Mouse (Mus musculus) right cerebral cortex, adult 18-20 months (tissue): Measurements from ENCODE around the gene Gpr3.

Source experiments
- DNase-seq: peaks from one replicate; pipeline ENCODE4 v3.0.0; 2022; ENCODE audit warnings: mixed read lengths

Gene Gpr3

DNA sequence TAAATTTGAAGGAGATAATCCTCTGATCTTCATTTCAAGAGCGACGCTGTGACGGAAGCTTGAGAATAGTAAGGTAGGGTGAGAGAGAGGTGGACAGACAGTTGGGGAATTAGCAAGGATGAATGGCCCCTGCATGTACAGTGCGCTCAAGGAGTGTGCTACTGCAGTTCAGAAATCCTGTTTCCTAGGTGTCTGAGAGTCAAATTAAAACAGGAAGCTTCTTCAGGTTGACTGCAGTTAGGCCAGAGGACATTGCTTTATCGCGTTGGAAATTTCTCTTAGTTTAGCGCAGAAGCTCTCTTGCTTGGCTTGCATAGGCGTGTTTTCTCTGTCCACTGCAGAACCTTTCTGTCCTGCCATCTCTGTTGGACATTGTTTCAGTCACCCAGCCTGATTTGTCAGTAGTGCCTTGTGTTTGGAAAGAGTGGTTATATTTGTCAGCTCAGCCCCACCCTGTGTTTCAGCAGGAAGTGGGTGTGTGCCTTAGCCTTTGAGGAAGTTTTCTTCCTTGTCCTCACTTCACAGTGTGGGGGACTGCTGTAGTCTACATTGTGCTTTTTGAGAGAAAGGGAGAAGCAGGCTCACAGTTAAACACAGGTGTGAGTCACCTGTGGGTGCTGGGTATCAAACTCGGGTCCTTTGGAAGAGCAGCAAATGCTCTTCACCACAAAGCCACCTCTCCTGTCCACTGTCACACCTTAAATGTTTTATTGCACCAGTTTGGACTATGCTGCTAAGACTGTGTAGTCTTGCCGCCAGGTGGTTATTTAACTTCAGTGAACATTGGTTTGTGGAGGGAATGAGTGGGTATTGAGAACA, 42.9 kb downstream of the Gpr3 start:
- no peak for DNase-seq

DNA sequence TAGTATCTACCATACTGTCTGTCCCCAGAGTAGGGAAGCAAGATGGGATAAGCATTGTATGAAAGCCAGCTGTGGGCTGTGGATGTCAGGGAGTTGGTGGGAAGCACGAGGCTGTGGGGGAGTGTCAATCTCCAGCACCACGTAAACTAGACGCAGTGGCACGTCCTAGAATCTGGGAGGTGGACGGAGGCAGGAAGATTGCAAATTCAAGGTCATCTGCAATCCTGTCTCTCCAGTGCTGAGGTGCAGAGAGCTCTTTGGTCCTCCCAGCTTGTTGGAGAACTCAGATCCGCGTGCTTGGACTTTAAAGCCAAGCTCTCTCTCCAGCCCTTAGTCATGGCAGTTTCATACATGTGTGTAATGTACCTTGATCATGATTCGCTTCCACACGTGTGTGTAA, 45.6 kb downstream of the Gpr3 start:
- no peak for DNase-seq

DNA sequence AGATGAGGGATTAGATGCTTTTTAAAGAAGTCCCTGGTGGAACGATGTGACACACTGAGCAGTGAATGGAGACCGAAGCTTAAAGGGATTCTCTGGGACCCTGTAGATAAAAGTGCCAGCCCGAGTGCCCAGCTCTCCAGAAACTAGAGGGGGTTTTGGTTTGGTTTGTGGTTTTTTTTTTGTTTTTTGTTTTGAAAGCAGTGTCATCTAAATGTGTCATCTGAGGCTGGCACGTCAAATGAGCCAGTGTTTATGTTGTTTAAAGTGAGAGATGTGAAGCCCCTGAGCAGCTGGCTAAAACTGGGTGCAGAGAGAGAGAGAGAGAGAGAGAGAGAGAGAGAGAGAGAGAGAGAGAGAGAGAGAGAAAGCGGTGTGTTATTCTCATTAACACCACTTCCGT, 50.1 kb downstream of the Gpr3 start:
- DNase-seq = no peak

DNA sequence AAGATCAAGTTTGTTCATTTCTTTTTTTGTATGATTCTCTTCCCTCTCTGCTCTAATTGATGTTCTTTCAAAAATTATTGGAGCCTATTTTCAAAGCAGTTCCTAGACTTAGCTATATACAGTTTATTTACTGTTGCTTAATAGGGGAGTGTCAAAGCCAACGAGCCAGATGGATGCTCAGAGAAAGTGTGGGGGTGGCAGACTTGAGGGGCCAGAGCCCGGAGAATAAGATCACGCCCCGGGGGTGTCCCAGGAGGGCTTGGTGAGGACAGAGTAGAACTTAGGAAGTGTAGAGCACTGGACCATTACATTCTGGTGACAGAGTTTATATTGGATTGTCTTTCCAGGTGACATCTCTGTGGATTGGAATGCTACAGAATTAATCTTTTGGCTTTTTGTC, 51.5 kb downstream of the Gpr3 start:
- DNase-seq = no peak

DNA sequence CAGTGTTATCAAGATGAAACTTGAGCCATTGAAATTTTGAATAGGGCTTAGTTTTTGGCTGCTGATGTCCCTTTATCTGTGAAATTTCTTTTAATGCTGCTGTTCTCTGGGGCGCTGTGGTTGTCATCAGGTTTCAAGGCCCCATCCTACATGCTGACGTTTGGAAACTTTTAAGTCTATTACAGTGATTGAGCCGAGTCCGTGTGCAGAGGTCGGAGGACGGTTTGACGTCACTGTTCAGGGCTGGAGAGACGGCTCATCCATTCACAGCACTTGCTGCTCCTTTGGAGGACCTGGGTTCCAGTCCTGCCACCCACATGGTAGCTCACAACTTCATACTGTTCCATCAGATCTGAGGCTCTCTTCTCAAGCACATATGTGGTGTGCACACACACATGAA, 52.1 kb downstream of the Gpr3 start:
- no peak for DNase-seq

DNA sequence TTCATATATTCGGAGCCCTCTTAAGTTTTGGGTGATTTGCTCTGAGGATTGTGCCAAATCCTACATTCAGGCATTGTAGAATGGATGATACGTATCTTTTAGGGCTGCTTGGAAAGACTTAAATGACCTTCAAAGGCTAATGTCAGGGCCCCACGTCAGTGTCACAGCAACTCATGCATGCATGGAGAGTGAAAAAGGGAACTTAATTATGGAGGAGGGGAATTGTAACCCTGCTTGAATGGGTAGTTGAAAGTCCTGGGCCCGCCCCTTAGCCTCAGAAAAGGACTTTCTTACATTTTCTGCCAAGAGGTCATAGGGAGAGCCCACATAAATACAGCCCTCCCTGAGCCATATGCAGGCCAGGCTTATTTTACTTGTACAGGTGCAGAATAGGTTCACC, 52.7 kb downstream of the Gpr3 start:
- DNase-seq = no peak
